Mouse (Mus musculus) lung, adult 2 months (tissue): ENCODE measurements around the gene Cd59a. TPM values are rescaled to one million over a fixed set of nuclear protein-coding genes. Genes with fewer than 3 reads are reported as not detected.

ENCODE experiments used
- DNase-seq: peaks from one replicate; pipeline ENCODE4 v3.0.0; 2022
- H3K4me1 ChIP-seq: fragments of 200-500 bp; 2 replicates; pipeline ENCODE4 v1.6.1; 2011; ENCODE audit warnings: low read length; ENCODE audit not compliant: control insufficient read depth, insufficient read depth
- H3K4me3 ChIP-seq: fragments of 200-500 bp; replicated peaks from 2 replicates; pipeline ENCODE3; 2011; ENCODE audit warnings: low read depth, mild to moderate bottlenecking, control low read depth, low read length; ENCODE audit errors: extremely low read depth
- CTCF ChIP-seq: fragments of 200-500 bp; IDR thresholded peaks from 2 replicates; pipeline ENCODE4 v1.5.1; 2011; ENCODE audit warnings: mild to moderate bottlenecking, low read length, control low read depth; ENCODE audit not compliant: insufficient read depth
- POLR2A ChIP-seq: fragments of 200-500 bp; IDR thresholded peaks from 2 replicates; pipeline ENCODE4 v1.6.1; 2011; ENCODE audit warnings: low read depth, mild to moderate bottlenecking, control low read depth, low read length, borderline replicate concordance; ENCODE audit errors: extremely low read depth
- WGBS: fragments of 180-500 bp; shearing (Covaris S2); methylation state at CpG from one replicate; pipeline ENCODE4 v1.1.7; 2018; 5-methylcytosine and 5-hydroxymethylcytosine counted together
- polyA plus RNA-seq: library from polyadenylated mRNA; depleted of rRNA; stranded (reverse); fragments of >200 nt; gene quantifications from 2 replicates; pipeline ENCODE4 v1.2.3, GENCODE M21; 2012

Gene Cd59a
- polyA plus RNA-seq, 1 experiment, result 17.6 TPM

DNA sequence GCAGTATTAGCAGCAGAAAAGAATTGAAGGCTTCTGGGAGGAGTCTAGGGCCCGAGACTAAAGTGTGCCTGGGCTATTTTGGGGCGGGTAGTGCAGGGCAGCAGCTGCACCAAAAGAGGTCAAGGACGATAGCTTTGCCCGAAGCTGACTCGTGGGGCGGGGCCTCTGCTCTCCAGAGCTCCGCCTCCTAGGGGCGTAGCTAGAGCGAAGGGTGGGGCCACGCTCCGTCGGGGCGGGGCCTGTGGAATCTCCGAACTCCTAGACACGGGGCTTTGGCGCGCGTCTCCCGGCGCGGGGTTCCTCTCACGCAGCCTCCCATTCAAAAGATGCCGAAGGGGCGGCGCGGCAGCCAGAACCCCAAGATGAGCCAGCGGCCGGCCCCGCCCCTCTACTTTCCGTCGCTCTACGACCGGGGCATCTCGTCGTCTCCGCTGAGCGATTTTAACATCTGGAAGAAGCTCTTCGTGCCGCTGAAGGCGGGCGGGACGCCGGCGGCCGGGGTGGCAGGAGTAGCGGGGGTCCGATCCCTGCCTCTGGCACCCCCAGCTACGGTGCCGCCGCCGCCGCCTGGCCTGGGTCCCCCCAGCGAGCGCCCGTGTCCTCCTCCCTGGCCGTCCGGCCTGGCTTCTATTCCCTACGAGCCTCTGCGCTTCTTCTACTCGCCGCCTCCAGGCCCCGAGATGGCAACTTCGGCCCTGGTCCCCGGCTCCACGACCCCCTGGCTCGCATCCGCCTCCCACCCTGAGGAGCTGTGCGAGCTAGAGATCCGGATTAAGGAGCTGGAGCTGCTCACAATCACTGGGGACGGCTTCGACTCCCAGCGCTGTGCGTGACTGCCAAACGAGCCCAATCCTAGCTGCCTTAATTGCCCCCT lies 27.1 kb downstream of the Cd59a start, which contains the start of gene A930018P22Rik:
Gene A930018P22Rik, plus strand, starts transcription at position 265 of the 874 bp plus-strand sequence.
- H3K4me3 ChIP-seq, result peak within 1 kb of the TSS; percentile 68
- H3K4me1 ChIP-seq, result peaks cover 4% of the 10 kb centered on the region; the same call in 1 of the 2 replicates
- under 1% methylated on average over 74 of the region's 74 CpGs for WGBS
- TF ChIP-seq POLR2A (peak; percentile 18; the same call in 1 of the 2 replicates), CTCF (no peak)
- DNase-seq, result peak; percentile 93

DNA sequence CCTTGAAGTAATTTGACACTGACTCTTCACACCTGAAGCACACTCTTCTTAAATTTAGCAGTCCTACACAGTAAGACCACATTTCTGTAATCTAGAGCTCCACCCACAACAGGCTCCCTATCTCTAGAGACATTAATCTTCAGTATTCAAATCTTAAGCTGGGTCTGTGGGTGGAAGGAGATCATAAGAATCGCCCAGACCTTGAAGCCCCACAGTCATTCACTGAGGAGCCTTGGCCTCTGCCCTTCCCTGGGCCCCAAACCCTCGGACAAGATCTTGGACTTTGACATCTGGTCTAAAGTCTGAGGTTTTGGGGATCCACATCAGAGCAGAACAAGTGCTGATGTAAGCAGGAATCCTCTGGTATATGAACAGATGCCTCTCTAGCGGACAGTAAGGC lies 27.9 kb downstream of the Cd59a start:
- 61% methylated on average over 3 of the region's 3 CpGs for WGBS
- TF ChIP-seq CTCF, result no peak
- no peak for TF ChIP-seq POLR2A
- Histone ChIP-seq H3K4me3 (no peak overlapping the region), H3K4me1 (peaks cover 4% of the 10 kb centered on the region; the same call in 1 of the 2 replicates)
- DNase-seq, result no peak

GRCm38 (mm10) chr2:104124071-104124470 lies 28.5 kb downstream of the Cd59a start:
- peaks cover 4% of the 10 kb centered on the region; the same call in 1 of the 2 replicates for H3K4me1 ChIP-seq
- DNase-seq, result no peak
- no peak for TF ChIP-seq CTCF
- no peak for TF ChIP-seq POLR2A
- H3K4me3 ChIP-seq, result no peak overlapping the region
- WGBS, result 79% methylated on average over 5 of the region's 5 CpGs

DNA sequence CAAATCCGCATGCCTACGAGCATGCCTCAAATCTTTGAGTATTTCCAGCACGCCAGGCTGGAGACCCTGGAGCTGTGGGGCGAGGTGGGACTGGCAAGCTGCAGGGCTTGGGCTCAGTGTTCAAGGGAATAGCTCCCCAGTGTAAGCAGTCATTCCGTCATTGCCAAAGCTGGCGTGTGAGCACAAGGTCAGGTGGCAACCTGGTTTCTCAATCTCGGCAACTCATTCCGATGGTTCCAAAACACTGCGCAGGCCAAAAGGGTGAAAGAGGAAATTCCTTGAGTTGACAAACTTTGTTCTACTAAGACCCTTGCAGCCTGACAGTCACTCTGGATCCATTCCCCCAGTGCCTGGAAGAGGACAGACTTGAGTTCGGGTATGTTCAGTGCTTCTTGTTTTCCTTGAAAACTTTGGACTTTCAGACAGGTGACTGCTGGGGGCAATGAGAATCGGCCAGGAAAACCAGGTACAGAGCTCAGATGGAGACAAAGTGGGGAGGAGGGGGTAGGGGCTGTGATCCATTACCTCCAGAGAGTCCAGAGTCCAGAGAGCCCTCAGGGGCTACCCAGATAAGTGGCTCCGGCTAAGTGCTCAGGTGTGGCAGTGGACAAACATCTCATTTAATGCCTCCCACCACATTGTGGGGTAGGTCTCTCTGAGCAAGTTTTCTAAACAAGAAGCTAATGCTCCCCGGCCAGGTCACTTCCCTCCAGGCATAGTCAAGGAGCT lies 33.4 kb downstream of the Cd59a start:
- WGBS, result 74% methylated on average over 13 of the region's 13 CpGs
- DNase-seq, result peak; percentile 21
- no peaks in the 10 kb centered on the region for H3K4me1 ChIP-seq

DNA sequence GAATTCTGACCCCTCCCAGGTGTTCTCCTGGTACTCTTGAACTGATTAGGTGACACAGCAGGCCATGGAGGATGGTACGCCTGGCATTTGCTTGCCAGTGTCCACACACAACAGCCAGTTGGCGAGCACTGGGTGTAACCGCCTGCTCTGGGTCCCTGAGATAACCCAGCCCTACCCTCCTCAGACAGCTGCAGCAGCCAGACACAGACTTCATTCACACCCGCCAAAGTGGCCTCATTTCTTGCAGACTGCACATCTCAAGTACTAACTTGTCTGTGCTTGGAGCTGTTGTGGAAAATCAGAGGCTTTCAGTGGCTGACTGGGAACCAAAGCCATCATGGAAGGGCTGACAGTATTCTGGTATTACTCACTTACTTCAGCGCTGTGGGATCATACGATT lies 34.6 kb downstream of the Cd59a start:
- no peak for DNase-seq
- TF ChIP-seq CTCF (no peak), POLR2A (no peak)
- 55% methylated on average over 6 of the region's 6 CpGs for WGBS
- H3K4me3 ChIP-seq, result no peak overlapping the region
- no peaks in the 10 kb centered on the region for H3K4me1 ChIP-seq

More for the DNA sequence above, 33.4 kb downstream of the Cd59a start:
- TF ChIP-seq CTCF (no peak), POLR2A (no peak)
- H3K4me3 ChIP-seq, result no peak overlapping the region

- WGBS, result 65% methylated on average over 3 of the region's 3 CpGs
- Histone ChIP-seq H3K4me1 (no peaks in the 10 kb centered on the region), H3K4me3 (no peak overlapping the region)
- TF ChIP-seq CTCF, result peak; percentile 44
- TF ChIP-seq POLR2A, result no peak
- no peak for DNase-seq
Measured at GRCm38 (mm10) chr2:104130969-104131368, 35.4 kb downstream of the Cd59a start.

- Histone ChIP-seq H3K4me1 (no peaks in the 10 kb centered on the region), H3K4me3 (no peak overlapping the region)
- DNase-seq, result no peak
- TF ChIP-seq CTCF, result no peak
- TF ChIP-seq POLR2A, result no peak
- 70% methylated on average over 7 of the region's 7 CpGs for WGBS
Measured at GRCm38 (mm10) chr2:104132266-104132859, 36.8 kb downstream of the Cd59a start.

- DNase-seq, result no peak
- no peaks in the 10 kb centered on the region for H3K4me1 ChIP-seq
- TF ChIP-seq CTCF (no peak), POLR2A (no peak)
- no peak overlapping the region for H3K4me3 ChIP-seq
- 19% methylated on average over 12 of the region's 12 CpGs for WGBS
Measured at GRCm38 (mm10) chr2:104133042-104133810, 37.6 kb downstream of the Cd59a start.
